Mouse (Mus musculus): Measurements from ENCODE around the gene Kif3b. TPM values are rescaled to one million over a fixed set of nuclear protein-coding genes. Genes with fewer than 3 reads are reported as not detected.

Kif3b gene
- polyA plus RNA-seq, 1 experiment from 2014 or later: 7.0 TPM

DNA sequence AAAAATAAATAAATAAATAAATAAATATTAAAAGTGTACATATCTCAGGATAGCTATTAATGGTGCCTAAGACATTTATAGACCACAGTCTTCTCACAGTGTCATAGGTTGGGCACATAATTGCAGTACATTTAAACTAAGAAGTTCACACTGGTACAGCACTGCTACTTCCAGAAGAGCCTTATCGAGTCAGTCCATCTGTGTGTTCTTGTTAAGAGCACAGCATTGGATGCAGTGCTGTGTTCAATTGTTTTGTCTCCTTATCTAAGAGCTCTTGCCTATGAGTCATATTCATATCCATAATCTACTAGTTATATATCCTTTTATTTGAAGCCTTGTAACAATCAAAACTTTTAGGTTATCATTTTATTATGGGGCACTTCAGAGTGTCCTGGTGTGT lies 89.3 kb downstream of the Kif3b start:
- Histone ChIP-seq H3K4me3 (replicated peaks) (no peak overlapping the region), H3K36me3 (peaks cover 69% of the 10 kb centered on the region), H3K27me3 (no peaks in the 10 kb centered on the region), H3K9ac (replicated peaks) (no peak overlapping the region), H3K9me3 (no peaks in the 10 kb centered on the region), H3K4me2 (no peak overlapping the region), H3K27ac (no peak overlapping the region), H3K4me1 (replicated peaks) (no peaks in the 10 kb centered on the region)
- ATAC-seq (ENCODE audit: insufficient number of reproducible peaks, insufficient read depth, low FRiP score, low TSS enrichment, low read depth): no peak
- WGBS: 92% methylated on average over 1 of the region's 1 CpGs

Other genes with a start within 250 kb of the Kif3b start
- 2.5 and 3.0 TPM in 2 replicates for gene Ccm2l, start 225.5 kb upstream of the Kif3b start, polyA plus RNA-seq (2016; fragmentation: Nextera tagmentation; extraction: Ambion mirVana)
- 2.9 and 3.9 TPM in 2 replicates for gene Hck, start 182.9 kb upstream of the Kif3b start, polyA plus RNA-seq (2016; fragmentation: Nextera tagmentation; extraction: Ambion mirVana)
- 86.3 and 89.5 TPM in 2 replicates for gene Tm9sf4, start 130.1 kb upstream of the Kif3b start, polyA plus RNA-seq (2016; fragmentation: Nextera tagmentation; extraction: Ambion mirVana)
- 10.3 and 11.9 TPM in 2 replicates for gene Tspyl3, start 66.0 kb upstream of the Kif3b start, polyA plus RNA-seq (2016; fragmentation: Nextera tagmentation; extraction: Ambion mirVana)
- 13.3 and 16.6 TPM in 2 replicates for gene Plagl2, start 50.0 kb upstream of the Kif3b start, polyA plus RNA-seq (2016; fragmentation: Nextera tagmentation; extraction: Ambion mirVana)
- 7.2 and 7.4 TPM in 2 replicates for gene Pofut1, start 49.9 kb upstream of the Kif3b start, polyA plus RNA-seq (2016; fragmentation: Nextera tagmentation; extraction: Ambion mirVana)
- gene Asxl1, start 54.4 kb downstream of the Kif3b start, polyA plus RNA-seq (2016; fragmentation: Nextera tagmentation; extraction: Ambion mirVana): 18.9 and 26.8 TPM in 2 replicates
- not detected in 2 replicates for gene 4930404H24Rik, start 201.4 kb downstream of the Kif3b start, polyA plus RNA-seq (2016; fragmentation: Nextera tagmentation; extraction: Ambion mirVana)
- 12.5 and 12.6 TPM in 2 replicates for gene Nol4l, start 238.6 kb downstream of the Kif3b start, polyA plus RNA-seq (2016; fragmentation: Nextera tagmentation; extraction: Ambion mirVana)

Data from limb, embryonic 12.5 days (tissue).